Mouse (Mus musculus) kidney, adult 18-20 months (tissue): ENCODE results near the gene C2cd3.

Experiments used
- DNase-seq: peaks from one replicate; pipeline ENCODE4 v3.0.0; 2021

C2cd3 gene

GRCm38 (mm10) chr7:100371495-100372451 is at the start of gene C2cd3, which contains the start of gene Ppme1:
Gene C2cd3 (plus strand): TSS chr7:100372233.
Gene Ppme1 (minus strand): TSS chr7:100372307.
- DNase-seq, result peak; percentile 99

- DNase-seq, result no peak
Observed at GRCm38 (mm10) chr7:100323721-100324120, 48.3 kb upstream of the C2cd3 start.

GRCm38 (mm10) chr7:100325482-100325881 is 46.6 kb upstream of the C2cd3 start:
- DNase-seq, result peak; percentile 46

- no peak for DNase-seq
Observed at GRCm38 (mm10) chr7:100327514-100327913, 44.5 kb upstream of the C2cd3 start.

GRCm38 (mm10) chr7:100328636-100329035 is 43.4 kb upstream of the C2cd3 start:
- DNase-seq, result no peak

GRCm38 (mm10) chr7:100331269-100331668 is 40.8 kb upstream of the C2cd3 start:
- no peak for DNase-seq

- DNase-seq, result no peak
Observed at GRCm38 (mm10) chr7:100335921-100336320, 36.1 kb upstream of the C2cd3 start.

GRCm38 (mm10) chr7:100354984-100355383 is 17.0 kb upstream of the C2cd3 start:
- no peak for DNase-seq

- DNase-seq, result no peak
Observed at GRCm38 (mm10) chr7:100356324-100356723, 15.7 kb upstream of the C2cd3 start.

GRCm38 (mm10) chr7:100356768-100357167 is 15.3 kb upstream of the C2cd3 start:
- DNase-seq, result no peak

GRCm38 (mm10) chr7:100357856-100358255 is 14.2 kb upstream of the C2cd3 start:
- DNase-seq, result no peak

GRCm38 (mm10) chr7:100363162-100363561 is 8.9 kb upstream of the C2cd3 start:
- no peak for DNase-seq

- no peak for DNase-seq
Observed at GRCm38 (mm10) chr7:100364888-100365287, 7.1 kb upstream of the C2cd3 start.

- DNase-seq, result no peak
Observed at GRCm38 (mm10) chr7:100372452-100372980, 483 bp downstream of the C2cd3 start.

- no peak for DNase-seq
Observed at GRCm38 (mm10) chr7:100378257-100378656, 6.2 kb downstream of the C2cd3 start.

GRCm38 (mm10) chr7:100381161-100381560 is 9.1 kb downstream of the C2cd3 start:
- no peak for DNase-seq

- DNase-seq, result no peak
Observed at GRCm38 (mm10) chr7:100383207-100383606, 11.2 kb downstream of the C2cd3 start.

- no peak for DNase-seq
Observed at GRCm38 (mm10) chr7:100388174-100388573, 16.1 kb downstream of the C2cd3 start.

GRCm38 (mm10) chr7:100390166-100390565 is 18.1 kb downstream of the C2cd3 start:
- no peak for DNase-seq

- no peak for DNase-seq
Observed at GRCm38 (mm10) chr7:100392265-100392664, 20.2 kb downstream of the C2cd3 start.

- no peak for DNase-seq
Observed at GRCm38 (mm10) chr7:100399231-100399913, 27.3 kb downstream of the C2cd3 start.

- no peak for DNase-seq
Observed at GRCm38 (mm10) chr7:100400899-100401539, 29.0 kb downstream of the C2cd3 start.

- no peak for DNase-seq
Observed at GRCm38 (mm10) chr7:100402715-100403114, 30.7 kb downstream of the C2cd3 start.
